In genomic region chr5:116023251-116023661, GRCm38 (mm10) we compare ENCODE assay signal across 8 mouse cellular contexts. TPM values are rescaled to one million over a fixed set of nuclear protein-coding genes. Genes with fewer than 3 reads are reported as not detected.
DNase-seq lines count a peak whose midpoint lies in the region; ATAC-seq lines count a peak whose summit lies in the region.

No protein-coding gene starts in this region.

- peaks cover 16% of the 10 kb centered on the region for H3K4me1 ChIP-seq in midbrain, embryonic 12.5 days

- no peak for ATAC-seq in midbrain, embryonic 12.5 days (ENCODE audit: low FRiP score, low read depth)

- 31% methylated on average over 8 of the region's 8 CpGs for WGBS in midbrain, embryonic 12.5 days

- H3K4me3 ChIP-seq in midbrain, embryonic 12.5 days, result peak overlapping the region; percentile 91

- DNase-seq in left cerebral cortex, postnatal 4 days, result peak; percentile 25
- DNase-seq in left cerebral cortex, adult 11 months (ENCODE audit: low spot score), result no peak
- peak; percentile 52 for DNase-seq in adrenal gland, adult 8-10 months
- DNase-seq in heart, postnatal 4 days, result peak; percentile 29
- DNase-seq in layer of hippocampus, adult 8-10 months (ENCODE audit: low spot score in 2 of 2), result peak; percentile 46 to 70
- DNase-seq in gastrocnemius, postnatal 10 days, result no peak
- no peak for DNase-seq in frontal cortex, postnatal 25 days (ENCODE audit: low spot score in 2 of 2)

- peaks cover 36% of the 10 kb centered on the region for H3K36me3 ChIP-seq in midbrain, embryonic 12.5 days

- peak overlapping the region; percentile 87 for H3K4me2 ChIP-seq in midbrain, embryonic 12.5 days (replicated peaks)

- 0 out of 2 replicates have a peak overlapping the region, but pooled peaks have one; percentile 10 for H3K27ac ChIP-seq in midbrain, embryonic 12.5 days (replicated peaks)

- H3K27me3 ChIP-seq in midbrain, embryonic 12.5 days, result no peaks in the 10 kb centered on the region

- no peaks in the 10 kb centered on the region for H3K9me3 ChIP-seq in midbrain, embryonic 12.5 days

- intact Hi-C loops in left cerebral cortex, postnatal 4 days (cut with DNase I), result no loop called here

- peak overlapping the region; percentile 85 for H3K9ac ChIP-seq in midbrain, embryonic 12.5 days (replicated peaks)

RNA-seq across cellular contexts. Expression of gene Prkab1, which starts 1.1 kb away (rescaled TPM):
- 10 to 100 TPM; 33.3 to 38.9 TPM for total RNA-seq in left cerebral cortex, postnatal 4 days (2021)
- 100 to 1,000 TPM in 1 of 4 experiments, 10 to 100 TPM in 3; 56.6 to 107 (median 62.1) TPM for total RNA-seq in adrenal gland, adult 8-10 months (2022)
- total RNA-seq in heart, postnatal 4 days (2021), result 10 to 100 TPM; 67.9 to 72.7 TPM
- total RNA-seq in layer of hippocampus, adult 8-10 months (2022), result 10 to 100 TPM; 20.9 to 27.1 (median 22.6) TPM
- 58.6 and 63.0 TPM in 2 replicates for polyA plus RNA-seq in midbrain, embryonic 12.5 days (2016; fragmentation: Nextera tagmentation; extraction: Ambion mirVana)
- total RNA-seq in gastrocnemius, postnatal 10 days (2021), result 10 to 100 TPM; 17.7 to 23.6 TPM

RNA-seq across cellular contexts. Expression of gene Tmem233, which starts 59.8 kb away (rescaled TPM):
- total RNA-seq in left cerebral cortex, postnatal 4 days (2021), result not detected
- total RNA-seq in adrenal gland, adult 8-10 months (2022), result not detected
- not detected for total RNA-seq in heart, postnatal 4 days (2021)
- not detected for total RNA-seq in layer of hippocampus, adult 8-10 months (2022)
- not detected in 2 replicates for polyA plus RNA-seq in midbrain, embryonic 12.5 days (2016; fragmentation: Nextera tagmentation; extraction: Ambion mirVana)
- total RNA-seq in gastrocnemius, postnatal 10 days (2021), result 10 to 100 TPM; 71.7 to 81.9 TPM

Comparison
In these comparisons a context has a peak if more than half of its experiments do, and no peak if none do; other contexts are left out.
1. DNase-seq: peak in left cerebral cortex, postnatal 4 days (single experiment), adrenal gland, adult 8-10 months (single experiment), heart, postnatal 4 days (single experiment) and layer of hippocampus, adult 8-10 months (2 of 2); none in left cerebral cortex, adult 11 months (single experiment), gastrocnemius, postnatal 10 days (single experiment) and frontal cortex, postnatal 25 days (0 of 2).
2. RNA of gene Tmem233, which starts 59.8 kb away (total RNA-seq): 71.7 to 81.9 TPM in gastrocnemius, postnatal 10 days; not detected in heart, postnatal 4 days, not detected in left cerebral cortex, postnatal 4 days, not detected in adrenal gland, adult 8-10 months and not detected in layer of hippocampus, adult 8-10 months; every median in the first group is over 10 times any median in the second.